Mouse (Mus musculus) CD8-positive naive resting alpha-beta T cell, adult 57 days (primary cell): Measurements from ENCODE around the gene Tmem26. TPM values are rescaled to one million over a fixed set of nuclear protein-coding genes. Genes with fewer than 3 reads are reported as not detected.

Experiments
- total RNA-seq: library from RNA; stranded (reverse); gene quantifications from one replicate; pipeline ENCODE4 v1.2.4, GENCODE M21; 2023

The Tmem26 gene
- total RNA-seq = 0.73 TPM

DNA sequence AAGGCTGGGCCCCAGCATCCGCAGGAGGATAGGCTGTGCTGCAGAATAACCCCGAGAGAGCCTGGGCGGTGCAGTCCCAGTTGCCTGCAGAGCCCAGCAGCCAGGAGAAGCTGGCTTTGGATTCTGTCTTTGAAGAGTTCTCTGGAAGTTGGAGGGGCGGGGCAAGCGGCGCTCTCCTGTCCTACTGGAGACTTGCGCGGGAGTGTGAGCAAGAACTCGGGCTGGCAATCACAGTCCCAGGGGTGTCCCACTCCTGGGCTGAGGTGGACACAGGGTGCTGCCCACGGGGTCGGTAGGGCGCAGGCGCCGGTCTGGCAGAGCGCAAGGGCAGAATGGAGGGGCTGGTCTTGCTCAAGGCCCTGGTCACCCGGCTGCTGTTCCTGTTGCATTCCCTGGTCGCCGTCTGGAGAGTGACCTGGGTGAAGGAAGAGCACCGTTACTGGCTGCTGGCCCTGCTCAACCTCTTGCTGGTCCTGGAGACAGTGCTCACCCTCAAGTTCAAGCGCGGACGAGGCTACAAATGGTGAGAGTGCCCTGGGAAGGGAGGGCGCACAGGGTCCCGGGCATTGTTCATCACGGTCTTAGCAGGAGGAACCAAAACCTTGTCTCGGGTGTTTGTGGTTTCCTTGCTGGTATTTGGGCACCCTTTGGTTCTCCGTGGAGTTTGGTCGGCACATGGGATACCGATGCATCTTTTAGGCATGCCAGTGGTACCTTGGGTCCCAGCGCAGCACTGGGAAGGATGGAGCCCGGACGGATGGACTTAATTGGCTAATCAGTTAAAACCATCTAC lies at the start of gene Tmem26:
Gene Tmem26, plus strand, starts transcription at position 79 of the 793 bp plus-strand sequence.

Other genes with a start within 250 kb of the Tmem26 start
- 1.0 TPM for gene Cabcoco1, start 181.8 kb upstream of the Tmem26 start, total RNA-seq